Mouse (Mus musculus) ES-E14 (cell line): ENCODE data around the gene Adamts20. TPM values are rescaled to one million over a fixed set of nuclear protein-coding genes. Genes with fewer than 3 reads are reported as not detected.

ENCODE experiments used
- DNase-seq: peaks from one replicate; pipeline ENCODE4 v3.0.0-alpha.2; 2013; ENCODE audit warnings: low read depth, low spot score
- H3K27ac ChIP-seq: 2 replicates; pipeline ENCODE4 v1.5.1; 2012; ENCODE audit warnings: low read depth, mild to moderate bottlenecking, low read length, moderate library complexity, mixed read lengths; ENCODE audit not compliant: poor library complexity, insufficient read depth, severe bottlenecking
- H3K36me3 ChIP-seq: 2 replicates; pipeline ENCODE4 v1.6.1; 2012; ENCODE audit warnings: mild to moderate bottlenecking, low read length, moderate library complexity, mixed read lengths; ENCODE audit not compliant: control insufficient read depth, poor library complexity, insufficient read depth, severe bottlenecking
- H3K4me1 ChIP-seq, 2 experiments: fragments of 150-350 bp in 1 of 2; sonication (generic) in 1 of 2; 2 replicates each; pipeline ENCODE4 v1.6.1; 2012; ENCODE audit warnings: low read length in 2 of 2, mild to moderate bottlenecking in 1 of 2, mixed read lengths in 1 of 2; ENCODE audit not compliant: control insufficient read depth in 2 of 2, insufficient read depth in 2 of 2, poor library complexity in 1 of 2
- H3K4me3 ChIP-seq, 2 experiments: fragments of 150-350 bp in 1 of 2; sonication (generic) in 1 of 2; 2 replicates each; pipeline ENCODE4 v1.5.1; 2012; ENCODE audit warnings: low read length in 2 of 2, low read depth in 1 of 2, mild to moderate bottlenecking in 1 of 2, mixed read lengths in 1 of 2; ENCODE audit not compliant: insufficient read depth in 1 of 2, poor library complexity in 1 of 2, severe bottlenecking in 1 of 2
- H3K9ac ChIP-seq: 2 replicates; pipeline ENCODE4 v1.6.1; 2012; ENCODE audit warnings: low read depth, mild to moderate bottlenecking, low read length, mixed read lengths; ENCODE audit not compliant: poor library complexity, insufficient read depth, severe bottlenecking
- H3K9me3 ChIP-seq: fragments of 150-350 bp; sonication (generic); 2 replicates; pipeline ENCODE4 v1.6.1; 2012; ENCODE audit warnings: low read depth, mild to moderate bottlenecking, low read length; ENCODE audit not compliant: control insufficient read depth, insufficient read depth
- CHD2 ChIP-seq: IDR thresholded peaks from 2 replicates; pipeline ENCODE4 v1.6.1; 2014; ENCODE audit warnings: mild to moderate bottlenecking, low read depth, low read length, inconsistent platforms
- HCFC1 ChIP-seq: IDR thresholded peaks from 2 replicates; pipeline ENCODE4 v1.6.1; 2012; ENCODE audit warnings: low read length, inconsistent platforms, borderline replicate concordance; ENCODE audit not compliant: insufficient read depth
- MAFK ChIP-seq: IDR thresholded peaks from 2 replicates; pipeline ENCODE4 v1.6.1; 2014; ENCODE audit warnings: mild to moderate bottlenecking, low read depth, low read length, inconsistent platforms; ENCODE audit not compliant: insufficient read depth
- ZC3H11A ChIP-seq: IDR thresholded peaks from 2 replicates; pipeline ENCODE4 v1.6.1; 2012; ENCODE audit warnings: low read depth, mild to moderate bottlenecking, inconsistent platforms, low read length, borderline replicate concordance
- ZNF384 ChIP-seq: IDR thresholded peaks from 2 replicates; pipeline ENCODE4 v1.6.1; 2012; ENCODE audit warnings: low read depth, low read length, inconsistent platforms
- in situ Hi-C, 2 experiments: fragments of 600-800 bp; cut with MboI; formaldehyde crosslinking; loops; one replicate each; pipeline ENCODE4 v1.15.1; 2025; ENCODE audit warnings: low sequenced_read_pairs in 2 of 2, inconsistent platforms in 1 of 2; ENCODE audit not compliant: unreplicated experiment in 2 of 2
- total RNA-seq: library from RNA; depleted of rRNA; stranded (reverse); fragments of 300-350 nt; gene quantifications from 2 replicates; pipeline ENCODE4 v1.2.3, GENCODE M21; 2012

Gene Adamts20
- total RNA-seq, 1 experiment = 0.80 TPM

DNA sequence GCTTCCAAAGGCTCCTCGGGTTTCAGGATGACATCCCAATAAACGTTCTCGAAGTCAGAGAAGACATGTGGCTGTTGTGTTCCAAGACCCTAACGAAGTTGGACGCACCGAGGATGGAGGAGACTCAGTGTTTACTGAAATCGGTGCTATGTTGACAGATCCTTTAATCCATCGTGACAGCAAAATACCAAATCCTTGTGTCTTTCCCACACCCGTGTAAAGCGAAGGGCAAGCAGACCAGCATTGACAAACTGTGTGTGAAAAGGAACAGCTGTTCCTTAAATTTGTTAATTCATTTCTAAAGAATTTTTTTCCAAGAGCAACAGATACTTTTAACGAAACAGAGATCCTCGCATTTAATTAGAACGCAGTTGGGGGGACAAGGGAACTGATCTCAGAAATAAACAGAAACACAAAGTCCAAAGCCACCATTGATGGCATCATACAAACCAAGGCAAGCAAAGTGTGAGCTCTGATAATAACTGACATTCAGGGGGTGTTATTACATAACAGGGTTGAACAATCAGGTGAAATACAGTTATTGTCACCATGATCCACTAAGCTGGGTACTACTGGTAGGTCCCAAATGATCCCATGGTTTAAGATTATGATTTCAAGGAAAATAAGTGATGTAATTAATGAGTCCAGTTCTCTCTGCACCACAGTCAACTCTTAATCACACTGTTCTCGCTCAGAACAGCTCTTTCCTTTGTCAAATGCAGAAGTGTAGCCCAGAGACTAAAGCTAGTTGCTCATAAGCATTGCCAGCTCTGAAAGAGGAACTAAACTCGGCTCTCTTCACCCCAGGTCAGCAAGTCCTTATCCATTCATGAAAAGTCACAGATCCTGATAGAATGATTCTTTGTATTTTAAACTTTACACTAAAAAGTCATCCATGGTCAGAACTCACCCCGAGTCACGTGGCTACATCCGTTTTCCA is 47.7 kb downstream of the Adamts20 start:
- DNase-seq = no peak
- Histone ChIP-seq H3K4me3 (no peak overlapping the region), H3K27ac (no peak overlapping the region), H3K36me3 (no peaks in the 10 kb centered on the region), H3K9me3 (no peaks in the 10 kb centered on the region), H3K4me1 (no peaks in the 10 kb centered on the region), H3K9ac (no peak overlapping the region)
- in situ Hi-C loops = no loop called here
- TF ChIP-seq HCFC1 (no peak), CHD2 (no peak), ZC3H11A (no peak), MAFK (no peak), ZNF384 (no peak)

DNA sequence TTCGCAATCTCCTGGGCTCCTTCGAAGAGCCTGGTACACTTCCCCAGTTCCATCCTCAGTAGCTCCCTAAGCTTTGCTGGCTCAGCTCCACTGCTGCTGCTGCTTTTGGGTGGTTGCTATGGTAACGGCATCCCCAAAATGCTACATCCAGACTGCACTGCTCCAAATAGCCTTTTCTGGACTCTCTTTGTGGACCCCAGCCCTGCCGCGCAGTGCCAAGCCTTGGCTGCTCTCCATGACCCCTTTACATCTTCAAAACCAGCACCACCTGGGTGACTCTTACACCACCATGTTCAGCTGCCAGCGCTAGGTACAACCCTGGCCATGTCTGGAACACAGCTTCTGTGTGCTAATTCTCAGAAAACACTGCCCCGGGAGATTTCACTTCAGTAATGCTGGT is 55.4 kb downstream of the Adamts20 start:
- no peak overlapping the region for H3K27ac ChIP-seq
- DNase-seq = no peak
- in situ Hi-C loops = no loop called here
- TF ChIP-seq HCFC1 = no peak
- no peaks in the 10 kb centered on the region for H3K36me3 ChIP-seq
- no peak overlapping the region for H3K4me3 ChIP-seq
- H3K9me3 ChIP-seq = no peaks in the 10 kb centered on the region
- no peaks in the 10 kb centered on the region for H3K4me1 ChIP-seq
- H3K9ac ChIP-seq = no peak overlapping the region

DNA sequence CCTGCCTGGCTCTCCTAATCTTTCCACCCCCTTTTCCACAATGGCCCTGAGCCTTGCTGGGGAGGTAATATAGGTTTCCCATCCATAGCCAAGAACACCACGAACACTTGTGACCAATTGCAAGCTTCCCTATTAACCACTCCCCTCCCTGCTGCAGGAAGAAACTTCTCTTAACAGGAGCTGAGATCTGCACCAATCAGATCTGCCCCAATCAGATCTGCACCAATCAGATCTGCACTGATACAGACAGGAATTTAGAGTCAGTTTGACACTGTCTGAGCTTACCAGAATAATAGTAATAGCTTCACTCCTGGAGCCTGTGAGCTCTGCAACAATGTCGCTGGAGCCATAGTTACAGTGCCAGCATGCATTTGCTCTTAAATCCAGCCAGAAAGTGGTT is 58.9 kb downstream of the Adamts20 start:
- H3K9me3 ChIP-seq = no peaks in the 10 kb centered on the region
- no peak for DNase-seq
- H3K4me3 ChIP-seq = no peak overlapping the region
- no peaks in the 10 kb centered on the region for H3K36me3 ChIP-seq
- H3K9ac ChIP-seq = no peak overlapping the region
- TF ChIP-seq ZNF384 (no peak), CHD2 (no peak), ZC3H11A (no peak), MAFK (no peak), HCFC1 (no peak)
- H3K4me1 ChIP-seq = peaks cover 0 to 5% of the 10 kb centered on the region in 2 experiments; a peak in 1 of 4 replicates
- in situ Hi-C loops = no loop called here
- H3K27ac ChIP-seq = no peak overlapping the region

DNA sequence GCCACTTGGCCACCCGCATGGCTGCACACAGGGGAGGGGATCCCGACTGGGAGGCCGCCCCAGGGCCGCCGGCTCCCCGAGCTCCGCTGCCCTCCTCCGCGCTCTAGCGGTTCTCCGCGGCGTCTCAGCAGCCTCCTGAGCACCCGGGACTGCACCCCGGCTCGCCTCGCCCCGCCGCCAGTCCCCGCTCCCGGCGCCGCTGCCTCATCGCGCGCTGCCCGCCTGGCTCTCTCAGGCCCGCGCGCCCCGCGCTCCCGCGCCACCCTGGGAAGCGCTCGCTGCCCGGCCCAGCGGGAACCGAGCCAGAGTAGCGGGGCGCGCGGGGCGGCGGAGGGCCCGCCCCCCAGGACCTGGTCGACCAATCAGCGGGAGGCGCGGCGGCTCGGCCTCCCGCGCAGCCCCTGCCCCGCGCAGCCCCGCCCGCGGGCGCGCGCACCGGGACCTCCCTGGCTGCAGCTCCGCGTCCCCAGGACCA is 61.1 kb downstream of the Adamts20 start:
- in situ Hi-C loops = no loop called here
- Histone ChIP-seq H3K9ac (peak overlapping the region; percentile 74), H3K4me3 (peak overlapping the region; percentile 78 to 88), H3K36me3 (no peaks in the 10 kb centered on the region), H3K9me3 (no peaks in the 10 kb centered on the region), H3K4me1 (peaks cover 0 to 5% of the 10 kb centered on the region in 2 experiments; a peak in 1 of 4 replicates), H3K27ac (no peak overlapping the region)
- TF ChIP-seq CHD2 (no peak), ZNF384 (no peak), HCFC1 (no peak), MAFK (no peak), ZC3H11A (no peak)
- no peak for DNase-seq
